Mouse (Mus musculus): ENCODE data around the gene Lrrc32.

The Lrrc32 gene

DNA sequence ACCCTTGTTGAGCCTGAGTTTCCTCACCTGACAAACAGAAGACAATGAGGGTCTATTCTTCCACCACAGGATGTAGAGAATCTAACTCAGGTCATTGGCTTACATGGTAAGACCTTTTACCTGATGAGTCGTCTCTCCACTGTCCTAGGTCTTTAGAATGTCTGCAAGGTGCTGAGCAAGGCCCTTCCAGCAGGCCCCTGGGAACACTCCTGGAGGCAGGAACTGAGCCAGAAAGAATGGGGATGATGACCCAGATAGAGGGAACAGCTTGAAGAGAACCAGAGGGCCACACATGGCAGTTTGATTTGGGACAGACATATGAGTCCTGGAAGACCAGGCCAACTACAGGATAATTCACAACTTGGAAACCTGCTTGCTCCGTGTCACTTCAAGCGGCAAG, 53.2 kb downstream of the Lrrc32 start:
- no peak for ATAC-seq (ENCODE audit: insufficient number of reproducible peaks, low FRiP score, low TSS enrichment)

DNA sequence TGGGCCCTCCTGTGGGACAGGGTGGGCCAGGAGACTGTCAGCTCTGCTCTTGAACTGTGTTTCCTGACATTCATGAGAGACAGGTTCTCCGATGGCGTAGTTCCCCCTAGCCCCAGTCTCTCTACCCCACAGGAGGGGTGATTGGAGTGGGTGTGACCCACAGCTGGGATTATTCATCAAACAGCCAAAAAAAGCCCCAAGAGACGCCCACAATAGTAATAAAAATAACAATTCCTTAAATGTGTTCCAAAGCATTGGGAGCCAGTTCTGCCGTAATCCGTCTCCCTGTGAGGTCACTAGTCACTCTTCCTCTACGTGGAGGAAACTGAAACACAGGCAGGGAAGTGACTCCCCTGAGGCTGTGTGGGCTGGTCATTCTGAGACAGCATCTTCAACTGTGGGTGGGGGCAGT, 53.7 kb downstream of the Lrrc32 start:
- ATAC-seq (ENCODE audit: insufficient number of reproducible peaks, low FRiP score, low TSS enrichment): no peak

DNA sequence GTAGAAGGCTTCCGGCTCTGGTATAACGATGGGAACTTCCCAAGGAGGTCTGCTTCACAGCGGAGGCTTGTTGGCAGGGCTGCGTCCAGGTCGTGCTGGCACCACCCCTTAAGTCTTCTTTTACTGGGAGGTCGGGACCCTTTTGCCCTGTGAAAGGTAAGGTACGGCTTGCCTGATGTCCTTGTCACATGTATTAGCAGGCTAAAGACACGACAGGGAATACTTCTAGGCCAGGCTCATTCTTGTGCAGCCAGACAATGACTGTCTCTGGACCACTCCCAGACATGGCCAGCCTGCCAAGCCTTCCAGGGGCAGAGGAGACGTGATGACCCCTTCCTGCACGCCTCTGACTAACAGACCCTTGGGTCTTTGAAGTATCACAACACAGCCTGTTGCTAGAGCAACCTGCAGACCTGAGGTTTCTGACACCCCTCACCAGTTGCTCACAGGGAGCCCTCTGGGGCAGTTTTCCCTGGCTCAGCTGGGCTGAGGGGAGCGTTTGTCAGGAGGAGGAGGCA, 54.8 kb downstream of the Lrrc32 start:
- ATAC-seq (ENCODE audit: insufficient number of reproducible peaks, low FRiP score, low TSS enrichment): no peak

DNA sequence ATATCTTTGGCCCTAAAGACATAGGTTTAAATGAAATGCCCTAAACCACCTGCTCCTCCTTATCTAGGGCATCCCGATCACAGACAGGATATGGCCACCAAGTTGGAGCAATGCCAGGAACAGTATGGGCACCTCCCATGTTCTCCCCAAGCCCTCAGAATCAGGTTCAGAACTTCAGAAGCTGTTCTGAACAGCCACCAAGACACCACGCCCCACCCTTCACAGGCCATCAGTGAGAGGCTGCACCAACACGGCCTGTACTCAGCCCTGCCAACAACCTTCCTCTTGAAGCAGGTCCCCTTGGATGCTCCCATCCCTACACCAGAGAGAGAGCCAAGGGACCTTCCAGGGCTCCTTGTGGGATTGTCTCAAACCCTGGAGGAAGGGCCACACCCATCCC, 55.5 kb downstream of the Lrrc32 start:
- ATAC-seq (ENCODE audit: insufficient number of reproducible peaks, low FRiP score, low TSS enrichment): no peak

DNA sequence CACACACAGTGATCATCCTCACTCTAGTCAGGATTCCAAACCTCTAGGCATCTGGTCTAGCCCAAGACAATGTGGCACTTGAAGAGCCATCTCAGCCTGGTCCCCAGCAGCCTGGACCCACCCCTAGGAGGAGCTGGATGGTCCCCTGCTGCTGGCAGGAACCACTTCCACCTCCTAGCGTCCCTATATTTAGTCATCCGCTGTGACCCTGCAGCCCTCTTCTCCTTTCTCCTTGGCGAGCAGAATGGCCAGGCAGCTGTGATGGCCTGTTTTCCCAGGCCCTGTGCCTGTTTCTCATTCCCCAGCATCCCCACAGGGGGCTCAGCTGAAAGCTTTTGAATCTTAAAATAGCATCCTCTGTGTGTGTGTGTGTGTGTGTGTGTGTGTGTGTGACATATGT, 59.8 kb downstream of the Lrrc32 start:
- ATAC-seq (ENCODE audit: insufficient number of reproducible peaks, low FRiP score, low TSS enrichment): no peak

DNA sequence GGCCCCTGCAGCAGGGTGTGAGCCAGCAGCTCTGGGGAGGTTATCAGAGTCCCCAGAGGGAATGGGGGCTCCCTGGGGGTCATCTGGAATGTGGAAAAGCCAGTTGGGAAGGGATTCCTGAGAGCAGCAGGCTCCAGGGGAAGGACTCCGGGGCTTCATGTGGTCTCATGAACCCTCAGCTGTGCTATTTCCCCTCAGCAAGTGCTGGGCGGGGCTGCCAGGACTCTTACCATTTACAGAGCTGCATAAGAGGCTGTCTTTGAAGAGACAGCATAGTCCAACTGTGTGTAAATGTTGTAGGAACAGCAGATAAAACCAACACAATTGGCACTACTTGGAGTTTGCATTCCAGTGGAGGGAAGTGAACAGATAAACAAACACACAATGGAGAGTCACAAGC, 61.5 kb downstream of the Lrrc32 start:
- ATAC-seq (ENCODE audit: insufficient number of reproducible peaks, low FRiP score, low TSS enrichment): no peak

DNA sequence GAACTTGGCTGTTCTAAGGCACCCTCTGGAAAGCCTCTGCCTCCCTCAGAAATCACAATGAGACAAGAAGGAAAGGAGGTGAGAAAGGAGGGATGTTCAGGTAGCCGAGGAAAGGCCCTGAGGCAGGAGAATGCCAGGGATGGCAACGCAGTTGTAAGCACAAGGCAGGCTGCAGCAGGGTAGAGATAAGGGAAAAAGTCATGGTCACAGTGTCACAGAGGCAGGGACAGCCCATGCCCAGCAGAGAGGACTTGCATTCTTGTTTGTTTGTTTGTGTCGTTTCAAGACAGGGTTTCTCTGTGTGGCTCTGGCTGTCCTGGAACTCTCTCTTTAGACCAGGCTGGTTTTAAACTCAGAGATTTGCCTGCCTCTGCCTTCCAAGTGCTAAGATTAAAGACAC, 62.0 kb downstream of the Lrrc32 start:
- ATAC-seq (ENCODE audit: insufficient number of reproducible peaks, low FRiP score, low TSS enrichment): no peak

Measured in cerebellum, adult (tissue).